Mouse (Mus musculus) lung, embryonic 16.5 days (tissue): Measurements from ENCODE around the gene Adat2. TPM values are rescaled to one million over a fixed set of nuclear protein-coding genes. Genes with fewer than 3 reads are reported as not detected.
A peak's percentile ranks its signal among the peaks of the same experiment; 100 is the strongest.

Experiments used
- ATAC-seq: fragments of 200-750 bp; cut with Nextera tagmentation; 2 replicates; pipeline ENCODE4 v1.8.0; 2017; ENCODE audit warnings: low read depth, mild to moderate bottlenecking, moderate library complexity
- H3K27ac ChIP-seq: fragments of 300-500 bp; sonication (generic); 2 replicates; pipeline ENCODE4 v1.5.1; 2014; ENCODE audit warnings: mild to moderate bottlenecking, control low read depth, low read length
- H3K27me3 ChIP-seq: fragments of 300-500 bp; sonication (generic); 2 replicates; pipeline ENCODE4 v1.6.1; 2014; ENCODE audit warnings: low read depth, low read length, mixed read lengths; ENCODE audit not compliant: control insufficient read depth, insufficient read depth
- H3K36me3 ChIP-seq: fragments of 300-500 bp; sonication (generic); 2 replicates; pipeline ENCODE4 v1.6.1; 2014; ENCODE audit warnings: low read length; ENCODE audit not compliant: control insufficient read depth, insufficient read depth
- H3K4me1 ChIP-seq: fragments of 300-500 bp; sonication (generic); replicated peaks from 2 replicates; pipeline ENCODE4 v1.6.1; 2014; ENCODE audit warnings: low read length, mixed read lengths; ENCODE audit not compliant: control insufficient read depth, insufficient read depth
- H3K4me2 ChIP-seq: fragments of 300-500 bp; sonication (generic); 2 replicates; pipeline ENCODE4 v1.6.1; 2014; ENCODE audit warnings: low read depth, low read length, control low read depth
- H3K4me3 ChIP-seq: fragments of 300-500 bp; sonication (generic); 2 replicates; pipeline ENCODE4 v1.5.1; 2014; ENCODE audit warnings: mild to moderate bottlenecking, low read length, control low read depth
- H3K9ac ChIP-seq: fragments of 300-500 bp; sonication (generic); 2 replicates; pipeline ENCODE4 v1.6.1; 2014; ENCODE audit warnings: low read length, control low read depth
- H3K9me3 ChIP-seq: fragments of 300-500 bp; sonication (generic); 2 replicates; pipeline ENCODE4 v1.6.1; 2016; ENCODE audit warnings: low read length; ENCODE audit not compliant: control insufficient read depth
- WGBS: fragments of 180-500 bp; shearing (Covaris S2); extraction: QIAGEN DNeasy Blood & Tissue Kit; methylation state at CpG from one replicate; pipeline ENCODE4 v1.1.7; 2014; 5-methylcytosine and 5-hydroxymethylcytosine counted together
- polyA plus RNA-seq: library from polyadenylated mRNA; unstranded; fragments of >200 nt; fragmentation: Nextera tagmentation; extraction: Ambion mirVana; gene quantifications from 2 replicates; pipeline ENCODE4 v1.2.1, GENCODE M21; 2015

Gene Adat2
- polyA plus RNA-seq, 1 experiment from 2014 or later = 3.8 TPM

DNA sequence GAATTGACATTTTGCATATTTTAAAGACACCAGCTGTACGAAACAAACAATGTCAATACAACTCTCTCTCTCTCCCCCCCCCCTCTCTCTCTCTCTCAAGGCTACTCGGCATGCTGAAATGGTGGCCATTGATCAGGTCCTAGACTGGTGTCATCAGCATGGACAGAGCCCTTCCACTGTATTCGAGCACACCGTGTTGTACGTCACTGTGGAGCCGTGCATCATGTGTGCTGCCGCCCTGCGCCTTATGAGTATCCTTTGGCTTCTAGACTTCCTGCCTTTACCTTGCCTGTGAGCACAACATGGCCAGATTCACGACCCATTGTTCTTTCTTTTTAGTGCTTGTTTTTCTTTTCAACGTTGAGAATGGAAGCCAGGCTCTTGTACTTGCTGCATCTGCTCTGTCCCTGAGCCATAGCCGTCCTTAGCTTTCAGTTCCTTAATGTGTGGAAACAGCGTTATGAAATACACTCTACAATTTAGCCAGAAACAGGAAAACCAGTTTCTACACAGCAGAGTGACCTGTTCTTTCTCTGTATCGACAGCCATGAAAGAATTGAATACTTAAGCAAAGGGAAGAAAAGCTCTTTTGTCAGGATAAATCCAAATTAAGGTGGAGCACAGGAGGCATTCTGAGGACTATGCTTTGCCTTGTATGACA lies 7.5 kb downstream of the Adat2 start:
- Histone ChIP-seq H3K4me2 (no peak overlapping the region), H3K9ac (no peak overlapping the region), H3K27me3 (no peaks in the 10 kb centered on the region), H3K36me3 (peaks cover 9% of the 10 kb centered on the region), H3K27ac (no peak overlapping the region), H3K9me3 (no peaks in the 10 kb centered on the region), H3K4me3 (no peak overlapping the region), H3K4me1 (no peaks in the 10 kb centered on the region)
- ATAC-seq = no peak
- 91% methylated on average over 13 of the region's 13 CpGs for WGBS

DNA sequence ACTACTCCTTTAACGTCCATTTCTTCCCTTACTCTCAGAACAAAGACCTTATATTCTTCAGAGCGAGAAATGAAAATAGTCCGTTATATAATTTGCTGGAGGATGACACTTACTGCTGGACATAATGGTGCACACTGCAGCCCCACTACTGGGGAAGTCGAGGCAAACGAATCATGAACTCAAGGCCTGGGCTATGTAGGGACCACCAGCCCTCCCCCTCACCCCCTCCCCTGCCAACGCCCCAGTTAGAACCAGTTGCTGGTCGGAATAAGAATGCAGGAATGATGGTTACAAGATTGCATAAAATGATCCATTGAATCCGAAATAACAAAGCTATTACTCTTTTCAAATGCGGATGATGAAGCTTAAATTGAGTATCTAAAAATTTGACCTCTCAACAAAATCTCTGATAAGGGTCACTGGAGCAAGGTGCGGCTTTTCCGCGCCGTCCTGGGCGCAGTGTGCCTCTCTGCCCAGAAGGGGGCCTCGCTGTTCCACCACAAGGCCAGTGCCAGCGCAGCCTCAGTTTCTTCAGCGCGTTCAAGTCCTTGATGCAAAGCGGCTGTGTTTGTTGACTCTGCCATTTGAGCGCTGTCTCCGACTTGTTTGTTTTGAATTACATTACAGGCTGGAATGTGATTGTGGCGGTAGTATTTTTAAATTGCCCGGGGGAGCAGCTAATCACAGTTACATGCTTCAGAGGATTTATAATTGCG lies 11.8 kb downstream of the Adat2 start:
- Histone ChIP-seq H3K4me2 (peak overlapping the region; percentile 50), H3K36me3 (peaks cover 7% of the 10 kb centered on the region; the same call in 1 of the 2 replicates), H3K9ac (no peak overlapping the region), H3K4me3 (peak overlapping the region; percentile 26), H3K27me3 (no peaks in the 10 kb centered on the region), H3K27ac (no peak overlapping the region), H3K9me3 (no peaks in the 10 kb centered on the region), H3K4me1 (no peaks in the 10 kb centered on the region)
- peak; percentile 60; the same call in 1 of the 2 replicates for ATAC-seq
- 25% methylated on average over 24 of the region's 24 CpGs for WGBS

DNA sequence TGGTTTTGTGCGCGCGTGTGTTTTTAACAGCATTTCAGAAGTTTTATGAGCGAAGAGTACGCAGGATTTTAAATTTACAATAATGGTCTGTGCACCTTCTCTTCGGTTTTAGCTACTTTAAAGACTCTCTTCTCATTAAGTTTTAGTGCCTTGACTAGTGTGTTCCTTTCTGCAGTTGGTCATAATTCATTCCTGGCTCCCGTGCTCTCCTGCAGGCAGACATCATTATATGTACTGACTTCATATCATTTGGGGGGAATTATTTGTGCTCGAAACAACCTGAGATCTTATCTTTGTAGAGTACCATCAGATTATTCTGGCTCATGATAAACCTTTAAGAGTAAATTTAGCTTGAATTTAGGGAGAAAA lies 12.4 kb downstream of the Adat2 start:
- no peaks in the 10 kb centered on the region for H3K4me1 ChIP-seq
- ATAC-seq = no peak
- H3K9me3 ChIP-seq = no peaks in the 10 kb centered on the region
- H3K36me3 ChIP-seq = peaks cover 7% of the 10 kb centered on the region; the same call in 1 of the 2 replicates
- 42% methylated on average over 8 of the region's 8 CpGs for WGBS
- H3K27me3 ChIP-seq = no peaks in the 10 kb centered on the region
- H3K27ac ChIP-seq = no peak overlapping the region
- H3K4me3 ChIP-seq = peak overlapping the region; percentile 26
- H3K4me2 ChIP-seq = peak overlapping the region; percentile 50
- H3K9ac ChIP-seq = no peak overlapping the region

DNA sequence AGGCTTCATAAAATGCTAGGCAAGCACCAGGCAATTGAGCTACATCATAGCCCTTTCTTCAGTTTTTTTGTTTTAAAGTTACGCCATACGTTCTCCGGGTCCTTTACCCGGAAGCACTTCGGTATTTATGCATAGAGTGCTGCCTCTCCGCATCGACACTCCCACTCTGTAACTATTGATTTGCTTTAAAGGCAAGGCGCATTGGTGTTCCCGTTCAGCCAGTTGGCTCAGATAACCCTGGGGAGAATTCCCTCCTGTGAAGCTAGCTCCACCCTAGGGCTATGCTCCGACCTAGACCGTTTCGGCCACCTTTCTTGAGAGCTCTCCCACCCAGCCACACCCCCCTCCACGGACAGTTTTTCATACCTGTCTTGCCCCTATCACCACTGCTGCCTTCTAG lies 13.7 kb downstream of the Adat2 start:
- Histone ChIP-seq H3K27ac (no peak overlapping the region), H3K27me3 (no peaks in the 10 kb centered on the region), H3K4me3 (no peak overlapping the region), H3K9ac (no peak overlapping the region), H3K36me3 (peaks cover 5% of the 10 kb centered on the region; the same call in 1 of the 2 replicates), H3K9me3 (no peaks in the 10 kb centered on the region), H3K4me1 (no peaks in the 10 kb centered on the region), H3K4me2 (no peak overlapping the region)
- no peak for ATAC-seq
- 59% methylated on average over 13 of the region's 13 CpGs for WGBS

DNA sequence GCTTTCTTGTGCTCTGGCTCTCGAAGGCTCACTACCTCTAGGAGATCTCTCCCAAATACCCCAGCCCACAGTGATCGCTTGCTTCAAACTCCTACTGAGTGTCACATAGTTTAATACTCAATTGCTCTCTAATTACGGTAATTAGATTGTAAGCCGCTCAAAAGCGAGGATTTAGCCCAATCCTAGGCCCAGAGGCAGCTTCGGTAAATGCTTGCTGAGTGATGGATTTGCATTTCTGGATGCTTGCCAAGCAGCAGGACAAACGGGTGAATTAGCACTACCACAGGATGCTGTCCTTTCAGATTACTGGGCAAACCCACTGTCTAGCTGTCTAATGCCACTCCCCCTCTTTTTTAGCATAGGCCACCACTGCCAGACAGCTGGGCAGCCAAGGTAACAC lies 17.1 kb downstream of the Adat2 start:
- H3K27ac ChIP-seq = no peak overlapping the region
- ATAC-seq = no peak
- no peaks in the 10 kb centered on the region for H3K27me3 ChIP-seq
- H3K9ac ChIP-seq = no peak overlapping the region
- H3K9me3 ChIP-seq = no peaks in the 10 kb centered on the region
- no peak overlapping the region for H3K4me3 ChIP-seq
- H3K4me2 ChIP-seq = no peak overlapping the region
- WGBS = 44% methylated on average over 7 of the region's 7 CpGs
- H3K36me3 ChIP-seq = no peaks in the 10 kb centered on the region
- no peaks in the 10 kb centered on the region; the same call in 1 of the 2 replicates for H3K4me1 ChIP-seq

DNA sequence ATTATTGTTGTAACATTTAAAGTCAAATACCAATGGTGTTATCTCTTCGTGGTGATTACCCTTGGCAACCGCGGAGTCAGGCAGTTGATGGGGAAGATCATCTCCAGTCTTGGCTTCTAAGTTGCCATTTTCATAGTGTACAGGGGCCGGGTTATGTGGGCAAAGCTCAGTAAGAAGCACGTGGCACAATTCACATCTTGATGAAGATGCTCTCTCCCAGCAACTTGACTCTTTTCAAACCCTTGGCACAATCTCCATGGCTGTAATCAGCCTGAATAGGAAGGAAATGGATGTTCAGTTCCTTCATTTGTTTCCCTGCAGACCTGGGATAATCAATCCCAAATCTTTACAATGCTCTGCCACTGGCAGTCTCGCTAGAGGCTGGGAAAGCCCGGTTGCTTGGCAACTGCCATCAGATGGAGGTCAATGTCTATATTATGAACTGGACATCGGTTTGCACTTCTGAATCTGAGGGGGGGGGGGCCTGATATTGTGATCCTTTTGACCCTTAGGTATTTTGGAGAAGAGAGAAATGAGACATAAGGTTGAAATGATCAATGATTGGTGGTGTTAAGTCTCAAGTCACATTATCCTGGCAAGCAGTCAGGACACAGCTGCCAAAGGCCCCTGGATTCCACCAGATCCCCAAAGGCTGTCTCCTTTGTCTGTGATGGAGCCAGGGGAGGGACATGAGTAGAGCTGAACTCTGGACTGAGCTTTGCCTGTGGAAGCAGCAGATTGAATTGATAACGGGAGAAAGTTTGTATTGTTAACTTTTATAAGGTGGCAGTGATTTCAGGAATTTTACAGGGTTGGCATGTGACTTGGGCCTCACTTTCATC lies 18.2 kb downstream of the Adat2 start:
- no peak overlapping the region for H3K4me2 ChIP-seq
- H3K9ac ChIP-seq = no peak overlapping the region
- no peak overlapping the region for H3K27ac ChIP-seq
- no peaks in the 10 kb centered on the region; the same call in 1 of the 2 replicates for H3K4me1 ChIP-seq
- no peaks in the 10 kb centered on the region for H3K27me3 ChIP-seq
- no peaks in the 10 kb centered on the region for H3K36me3 ChIP-seq
- no peak overlapping the region for H3K4me3 ChIP-seq
- 69% methylated on average over 9 of the region's 9 CpGs for WGBS
- ATAC-seq = no peak
- no peaks in the 10 kb centered on the region for H3K9me3 ChIP-seq

DNA sequence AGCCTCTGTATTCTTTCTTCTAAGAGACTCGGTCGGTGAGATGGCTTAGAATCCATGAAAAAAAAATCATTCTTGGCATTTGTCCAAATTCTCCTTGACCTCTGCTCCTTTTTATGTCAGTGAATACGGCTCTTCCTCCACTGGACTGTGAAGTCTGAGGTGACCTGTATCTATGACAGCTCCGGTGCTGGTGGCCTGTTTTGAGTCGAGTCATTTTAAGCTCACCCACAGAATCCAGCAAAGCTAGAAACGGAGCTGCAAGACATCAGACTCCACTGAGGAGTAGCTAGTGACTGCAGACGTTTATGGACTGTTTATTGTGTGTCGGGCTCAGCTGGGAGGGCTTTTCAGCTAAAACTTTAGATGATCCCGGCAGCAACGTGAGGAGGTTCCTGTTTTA lies 19.3 kb downstream of the Adat2 start:
- no peak overlapping the region for H3K4me3 ChIP-seq
- H3K9me3 ChIP-seq = no peaks in the 10 kb centered on the region
- H3K27me3 ChIP-seq = no peaks in the 10 kb centered on the region
- H3K9ac ChIP-seq = no peak overlapping the region
- no peaks in the 10 kb centered on the region for H3K36me3 ChIP-seq
- H3K4me2 ChIP-seq = no peak overlapping the region
- ATAC-seq = no peak
- no peaks in the 10 kb centered on the region; the same call in 1 of the 2 replicates for H3K4me1 ChIP-seq
- WGBS = 29% methylated on average over 10 of the region's 10 CpGs
- no peak overlapping the region for H3K27ac ChIP-seq

DNA sequence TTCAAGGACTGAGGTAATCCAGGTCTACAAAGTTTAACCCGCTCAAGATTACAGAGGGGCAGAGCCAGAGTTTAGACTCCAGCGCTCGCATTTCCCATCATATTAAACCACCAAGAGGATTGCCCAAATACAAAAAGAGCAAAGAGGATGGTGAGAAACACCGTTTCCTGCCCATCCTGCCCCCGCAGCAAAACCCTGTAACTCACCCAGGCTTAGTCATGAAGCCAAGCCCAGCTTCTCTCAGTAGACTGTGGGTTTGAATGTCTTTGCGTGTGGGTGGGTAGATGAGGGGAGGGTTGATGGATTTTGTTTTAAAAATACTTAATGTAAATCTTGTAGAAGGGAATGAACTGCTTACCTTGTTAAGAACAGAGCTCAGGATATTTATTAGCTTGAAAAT lies 19.7 kb downstream of the Adat2 start:
- WGBS = 66% methylated on average over 6 of the region's 6 CpGs
- H3K4me2 ChIP-seq = no peak overlapping the region
- ATAC-seq = no peak

DNA sequence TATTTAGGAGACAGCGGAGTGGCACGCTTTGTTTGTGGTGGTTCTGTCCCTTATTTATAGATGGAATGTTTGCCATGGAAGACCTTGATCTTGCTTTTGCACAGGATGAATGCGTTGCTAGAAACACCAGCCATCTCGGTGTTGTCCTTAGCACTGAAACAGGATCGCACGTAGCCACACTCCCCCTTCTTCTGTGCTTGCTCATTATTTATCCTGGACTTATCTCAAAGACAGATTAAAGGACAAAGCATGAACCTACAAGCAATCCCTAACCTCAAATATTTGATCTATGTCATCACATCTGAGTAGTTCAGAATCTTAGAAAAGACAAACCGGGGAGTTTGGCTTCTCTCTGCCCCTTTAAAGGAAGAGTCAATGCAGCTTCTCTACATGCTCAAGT lies 24.4 kb downstream of the Adat2 start:
- 47% methylated on average over 7 of the region's 7 CpGs for WGBS
- Histone ChIP-seq H3K27me3 (no peaks in the 10 kb centered on the region), H3K9ac (no peak overlapping the region), H3K27ac (no peak overlapping the region), H3K36me3 (no peaks in the 10 kb centered on the region), H3K4me2 (no peak overlapping the region), H3K4me1 (no peaks in the 10 kb centered on the region; the same call in 1 of the 2 replicates), H3K4me3 (no peak overlapping the region), H3K9me3 (no peaks in the 10 kb centered on the region)
- no peak for ATAC-seq

More for the DNA sequence above, 19.7 kb downstream of the Adat2 start:
- no peak overlapping the region for H3K4me3 ChIP-seq
- H3K9ac ChIP-seq = no peak overlapping the region
- no peaks in the 10 kb centered on the region; the same call in 1 of the 2 replicates for H3K4me1 ChIP-seq
- H3K27me3 ChIP-seq = no peaks in the 10 kb centered on the region
- no peaks in the 10 kb centered on the region for H3K36me3 ChIP-seq
- no peak overlapping the region for H3K27ac ChIP-seq
- H3K9me3 ChIP-seq = no peaks in the 10 kb centered on the region
